Mouse (Mus musculus): ENCODE measurements around the gene Adamts4. TPM values are rescaled to one million over a fixed set of nuclear protein-coding genes. Genes with fewer than 3 reads are reported as not detected.
"Not testable (repeated sequence)": the region's sequence is repeated elsewhere in the genome, so short reads cannot be mapped to it uniquely, and the experiment has no call there.

The Adamts4 gene
- polyA plus RNA-seq, 1 experiment, result 4.6 TPM

DNA sequence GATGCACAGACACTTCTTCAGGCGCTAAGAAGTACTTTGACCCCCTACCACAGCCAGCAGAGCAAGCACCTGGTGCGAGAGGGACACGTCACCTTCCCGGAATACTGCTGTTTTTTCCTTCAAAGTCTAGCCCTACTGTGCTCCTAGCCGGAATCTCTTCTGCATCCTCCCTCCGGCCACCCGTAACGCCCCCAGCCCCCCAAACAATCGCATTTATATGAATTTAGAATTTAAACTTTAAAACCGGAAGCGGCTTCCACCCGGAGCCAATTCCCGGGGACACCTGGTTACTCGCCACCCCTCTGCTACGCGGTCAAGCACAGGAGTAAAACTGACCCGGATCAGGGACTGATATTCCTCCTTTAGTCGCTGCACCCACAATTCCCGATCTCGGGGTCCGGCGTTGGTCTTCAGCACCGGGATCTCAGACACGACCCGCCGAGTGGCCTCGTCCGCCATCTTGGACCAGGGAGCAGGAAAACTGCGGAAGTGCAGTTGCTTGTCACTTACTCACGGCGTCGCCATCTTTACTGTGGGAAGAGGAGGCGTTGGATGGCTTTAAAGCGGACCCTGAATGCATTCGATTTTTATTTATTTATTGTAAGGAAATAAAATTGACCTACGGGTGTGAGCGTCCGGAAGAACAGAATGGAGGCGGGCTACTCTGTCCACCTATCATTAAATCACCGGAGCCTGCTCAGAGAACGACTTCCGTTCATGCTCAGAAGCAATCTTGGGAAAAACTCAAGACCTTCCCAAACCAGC is 44.3 kb downstream of the Adamts4 start, which contains the start of gene Ufc1:
Ufc1 (minus strand) TSS at position 727 of the 765 bp plus-strand sequence.
- TF ChIP-seq CTCF (IDR thresholded peaks at IDR 0.05; ENCODE audit: borderline replicate concordance, extremely low read depth, insufficient read depth, insufficient read length) (peak; percentile 47; the same call in 1 of the 2 replicates), POLR2A (IDR thresholded peaks at IDR 0.05; ENCODE audit: borderline replicate concordance, extremely low read depth, insufficient read depth, insufficient read length, poor library complexity, severe bottlenecking) (peak; percentile 5; the same call in 1 of the 2 replicates)
- peak; percentile 96 for DNase-seq (ENCODE audit: low read depth)

DNA sequence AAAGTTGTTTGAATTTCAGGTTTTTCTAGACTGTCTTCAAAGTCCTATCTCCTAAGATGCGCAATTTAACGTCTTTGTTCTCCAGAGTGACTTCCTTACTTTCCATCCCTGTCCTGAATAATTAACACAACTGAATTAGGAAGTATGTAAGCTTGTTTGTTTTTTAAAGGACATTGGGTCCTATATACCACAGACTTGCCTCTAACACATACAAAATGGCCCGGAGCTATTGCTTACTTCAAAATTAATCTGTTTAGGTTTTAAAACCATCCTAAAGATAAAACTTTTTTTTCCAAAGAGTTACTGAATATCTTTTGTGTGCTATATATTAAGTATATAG is 44.8 kb downstream of the Adamts4 start:
- DNase-seq (ENCODE audit: low read depth), result no peak
- TF ChIP-seq CTCF (IDR thresholded peaks at IDR 0.05; ENCODE audit: borderline replicate concordance, extremely low read depth, insufficient read depth, insufficient read length) (no peak), POLR2A (IDR thresholded peaks at IDR 0.05; ENCODE audit: borderline replicate concordance, extremely low read depth, insufficient read depth, insufficient read length, poor library complexity, severe bottlenecking) (no peak)

DNA sequence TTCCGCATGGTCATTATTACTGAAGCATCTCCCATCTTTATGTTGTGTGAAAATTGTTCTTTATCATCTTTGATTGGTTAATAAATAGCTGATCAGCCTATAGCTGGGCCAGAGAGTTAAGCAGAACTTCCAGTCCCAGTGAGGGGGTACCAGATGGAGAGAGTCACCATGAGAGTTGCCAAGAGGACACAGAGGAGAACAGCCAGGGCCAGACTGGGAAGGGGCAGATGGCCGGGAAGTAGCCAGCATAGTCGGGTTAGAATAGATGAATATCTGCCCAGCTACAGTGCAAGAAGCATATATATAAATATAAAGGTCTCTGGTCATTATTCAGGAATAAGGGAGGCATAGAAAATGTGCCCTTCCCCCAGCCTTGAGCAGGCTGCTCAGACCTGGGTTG is 48.0 kb downstream of the Adamts4 start:
- TF ChIP-seq POLR2A (IDR thresholded peaks at IDR 0.05; ENCODE audit: borderline replicate concordance, extremely low read depth, insufficient read depth, insufficient read length, poor library complexity, severe bottlenecking) (no peak), CTCF (IDR thresholded peaks at IDR 0.05; ENCODE audit: borderline replicate concordance, extremely low read depth, insufficient read depth, insufficient read length) (no peak)
- no peak for DNase-seq (ENCODE audit: low read depth)

DNA sequence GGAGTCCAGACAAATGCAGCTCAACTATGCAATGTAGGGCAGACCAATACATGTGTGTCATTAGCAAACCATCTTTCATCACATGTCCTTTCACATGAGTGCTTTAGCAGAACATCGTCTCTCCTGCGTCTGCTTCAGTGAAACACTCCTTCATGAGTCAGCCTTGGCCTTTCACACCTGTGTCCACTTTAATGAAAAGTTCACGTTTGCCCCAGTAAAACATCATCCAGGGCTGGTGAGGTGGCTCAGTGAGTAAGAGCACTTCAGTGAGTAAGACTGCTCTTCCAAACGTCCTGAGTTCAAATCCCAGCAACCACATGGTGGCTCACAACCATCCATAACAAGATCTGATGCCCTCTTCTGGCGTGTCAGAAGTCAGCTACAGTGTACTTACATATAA is 55.9 kb downstream of the Adamts4 start:
- DNase-seq (ENCODE audit: low read depth), result not testable (repeated sequence)

DNA sequence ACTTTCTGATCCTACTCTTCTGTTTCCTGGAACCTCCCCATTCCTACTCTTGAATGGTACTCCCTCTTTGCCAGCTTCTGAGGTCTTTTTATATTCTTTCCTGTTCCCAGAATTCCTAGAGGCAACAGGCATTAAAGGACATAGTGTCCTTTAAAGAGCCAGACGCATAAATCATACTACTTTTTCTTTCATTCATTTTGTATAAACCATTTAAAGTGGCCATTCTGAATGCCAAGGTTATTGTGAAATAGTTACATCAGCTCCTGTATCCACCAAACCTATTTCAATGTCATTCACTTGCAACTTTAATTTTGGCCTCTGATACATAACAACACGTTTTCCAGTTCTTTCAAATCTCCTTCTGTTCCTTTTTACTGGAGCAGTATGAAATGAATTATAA is 59.1 kb downstream of the Adamts4 start:
- no peak for TF ChIP-seq POLR2A (IDR thresholded peaks at IDR 0.05; ENCODE audit: borderline replicate concordance, extremely low read depth, insufficient read depth, insufficient read length, poor library complexity, severe bottlenecking)
- TF ChIP-seq CTCF (IDR thresholded peaks at IDR 0.05; ENCODE audit: borderline replicate concordance, extremely low read depth, insufficient read depth, insufficient read length), result no peak
- DNase-seq (ENCODE audit: low read depth), result no peak

Other genes with a start within 250 kb of the Adamts4 start
- 0.34 and 0.38 TPM in 2 replicates for gene Fcgr4, start 231.5 kb upstream of the Adamts4 start, polyA plus RNA-seq (2012; rRNA removed)
- gene Fcgr3, start 185.5 kb upstream of the Adamts4 start, polyA plus RNA-seq (2012; rRNA removed), result 4.9 and 7.4 TPM in 2 replicates
- gene Cfap126, start 136.5 kb upstream of the Adamts4 start, polyA plus RNA-seq (2012; rRNA removed), result 9.8 and 16.7 TPM in 2 replicates
- 272 and 337 TPM in 2 replicates for gene Sdhc, start 99.8 kb upstream of the Adamts4 start, polyA plus RNA-seq (2012; rRNA removed)
- gene Mpz, start 99.7 kb upstream of the Adamts4 start, polyA plus RNA-seq (2012; rRNA removed), result 1.1 and 5.1 TPM in 2 replicates
- gene Pcp4l1, start 54.2 kb upstream of the Adamts4 start, polyA plus RNA-seq (2012; rRNA removed), result 10.0 and 22.6 TPM in 2 replicates
- 0.03 and 0.09 TPM in 2 replicates for gene Nr1i3, start 36.5 kb upstream of the Adamts4 start, polyA plus RNA-seq (2012; rRNA removed)
- gene Tomm40l, start 27.9 kb upstream of the Adamts4 start, polyA plus RNA-seq (2012; rRNA removed), result 35.8 and 38.1 TPM in 2 replicates
- gene Apoa2, start 25.4 kb upstream of the Adamts4 start, polyA plus RNA-seq (2012; rRNA removed), result 2.7 and 3.7 TPM in 2 replicates
- gene Fcer1g, start 16.1 kb upstream of the Adamts4 start, polyA plus RNA-seq (2012; rRNA removed), result 16.5 and 18.2 TPM in 2 replicates
- gene Ndufs2, start 967 bp downstream of the Adamts4 start, polyA plus RNA-seq (2012; rRNA removed), result 130 and 153 TPM in 2 replicates
- gene B4galt3, start 19.9 kb downstream of the Adamts4 start, polyA plus RNA-seq (2012; rRNA removed), result 101 and 122 TPM in 2 replicates
- gene Ppox, start 30.8 kb downstream of the Adamts4 start, polyA plus RNA-seq (2012; rRNA removed), result 70.7 and 111 TPM in 2 replicates
- 110 and 136 TPM in 2 replicates for gene Usp21, start 37.6 kb downstream of the Adamts4 start, polyA plus RNA-seq (2012; rRNA removed)
- 52.7 and 63.1 TPM in 2 replicates for gene Ufc1, start 44.6 kb downstream of the Adamts4 start, polyA plus RNA-seq (2012; rRNA removed)
- gene Dedd, start 78.7 kb downstream of the Adamts4 start, polyA plus RNA-seq (2012; rRNA removed), result 62.1 and 63.5 TPM in 2 replicates
- 57.0 and 73.1 TPM in 2 replicates for gene Nit1, start 95.2 kb downstream of the Adamts4 start, polyA plus RNA-seq (2012; rRNA removed)
- 45.5 and 90.3 TPM in 2 replicates for gene Pfdn2, start 95.2 kb downstream of the Adamts4 start, polyA plus RNA-seq (2012; rRNA removed)
- gene Klhdc9, start 110.4 kb downstream of the Adamts4 start, polyA plus RNA-seq (2012; rRNA removed), result 3.1 and 3.7 TPM in 2 replicates
- 1.9 and 2.8 TPM in 2 replicates for gene Nectin4, start 119.7 kb downstream of the Adamts4 start, polyA plus RNA-seq (2012; rRNA removed)
- 0.47 and 0.52 TPM in 2 replicates for gene Arhgap30, start 138.5 kb downstream of the Adamts4 start, polyA plus RNA-seq (2012; rRNA removed)
- 242 and 259 TPM in 2 replicates for gene Usf1, start 160.9 kb downstream of the Adamts4 start, polyA plus RNA-seq (2012; rRNA removed)
- gene Tstd1, start 168.5 kb downstream of the Adamts4 start, polyA plus RNA-seq (2012; rRNA removed), result 4.6 and 7.2 TPM in 2 replicates
- 3.9 and 7.3 TPM in 2 replicates for gene F11r, start 187.1 kb downstream of the Adamts4 start, polyA plus RNA-seq (2012; rRNA removed)

All from brain, embryonic 14.5 days (tissue).